Mouse (Mus musculus) layer of hippocampus, adult 9-10 months (tissue): ENCODE data around the gene Nfat5.

ENCODE experiments used
- DNase-seq: peaks from one replicate; pipeline ENCODE4 v3.0.0; 2022; ENCODE audit warnings: low spot score

Gene Nfat5

DNA sequence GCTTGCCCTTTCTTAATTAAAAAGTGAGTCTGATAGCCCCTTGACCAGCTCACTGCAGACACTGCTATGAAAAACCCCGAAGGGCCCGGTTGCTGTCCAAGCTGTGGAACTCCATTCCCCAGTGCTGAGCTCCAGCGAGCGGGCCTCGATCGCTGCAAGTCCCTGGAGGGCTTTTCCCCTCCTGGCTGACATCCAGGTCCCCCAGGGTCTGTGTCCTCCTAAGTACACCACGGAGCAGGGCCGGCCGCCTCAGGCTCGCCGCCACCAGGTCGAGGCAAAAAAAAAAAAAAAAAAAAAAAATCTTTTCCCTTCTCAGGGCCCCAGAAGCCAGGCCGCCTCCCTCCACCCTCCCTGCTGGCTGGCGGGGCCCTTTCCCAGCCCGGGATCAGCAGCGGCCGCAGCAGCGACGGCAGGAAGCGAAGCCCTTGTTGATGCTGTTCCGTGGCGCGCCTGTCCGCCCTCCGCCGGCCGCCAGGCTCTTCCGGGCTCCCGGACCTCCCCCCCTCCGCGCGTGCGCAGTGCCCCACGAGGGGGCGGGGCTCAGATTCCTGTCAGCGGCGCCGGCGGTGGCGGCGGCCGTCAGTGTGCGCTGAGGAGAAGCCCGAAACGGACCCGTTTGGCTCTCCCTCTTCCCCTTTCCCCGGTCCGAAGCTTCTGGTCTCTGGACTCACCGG lies at the start of gene Nfat5:
Gene Nfat5, plus strand, starts transcription at position 543 of the 674 bp plus-strand sequence.
- DNase-seq: peak; percentile 98

- DNase-seq: no peak
These were observed 49.1 kb upstream of the Nfat5 start for GRCm38 (mm10) chr8:107244218-107244617.

GRCm38 (mm10) chr8:107248456-107248855 lies 44.8 kb upstream of the Nfat5 start:
- no peak for DNase-seq

DNA sequence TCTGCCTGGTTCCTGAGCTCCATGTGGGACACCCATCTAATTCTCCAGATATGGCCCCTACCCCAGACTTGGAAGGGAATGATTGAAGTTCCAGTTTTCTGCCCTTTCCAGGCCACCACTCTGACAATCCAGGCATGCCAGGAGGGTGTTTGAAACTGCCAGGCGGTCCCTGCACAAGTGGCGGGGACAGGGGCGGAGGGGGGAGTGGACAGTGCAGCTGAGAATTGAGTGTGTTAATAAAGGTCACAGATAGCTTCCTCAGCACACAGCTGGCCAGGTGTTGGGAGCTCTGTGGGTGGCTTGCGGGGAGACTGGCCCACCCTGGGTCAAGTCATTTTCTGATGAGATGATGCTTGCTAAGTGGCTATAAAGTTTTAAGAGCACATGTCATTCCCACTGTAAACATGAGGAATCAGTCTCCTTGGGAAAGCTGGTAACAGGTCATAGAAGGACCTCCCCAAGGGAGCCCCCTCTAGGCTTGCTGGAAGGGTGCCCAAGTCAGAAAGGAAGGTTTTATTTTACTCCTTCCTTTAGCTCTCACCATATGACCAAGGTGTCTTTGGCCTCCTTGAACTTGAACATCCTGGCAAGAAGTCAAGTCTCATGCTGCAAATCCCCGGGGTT lies 41.7 kb upstream of the Nfat5 start:
- no peak for DNase-seq

GRCm38 (mm10) chr8:107253121-107253520 lies 40.1 kb upstream of the Nfat5 start:
- no peak for DNase-seq

- DNase-seq: no peak
These were observed 38.9 kb upstream of the Nfat5 start for GRCm38 (mm10) chr8:107254403-107254802.

DNA sequence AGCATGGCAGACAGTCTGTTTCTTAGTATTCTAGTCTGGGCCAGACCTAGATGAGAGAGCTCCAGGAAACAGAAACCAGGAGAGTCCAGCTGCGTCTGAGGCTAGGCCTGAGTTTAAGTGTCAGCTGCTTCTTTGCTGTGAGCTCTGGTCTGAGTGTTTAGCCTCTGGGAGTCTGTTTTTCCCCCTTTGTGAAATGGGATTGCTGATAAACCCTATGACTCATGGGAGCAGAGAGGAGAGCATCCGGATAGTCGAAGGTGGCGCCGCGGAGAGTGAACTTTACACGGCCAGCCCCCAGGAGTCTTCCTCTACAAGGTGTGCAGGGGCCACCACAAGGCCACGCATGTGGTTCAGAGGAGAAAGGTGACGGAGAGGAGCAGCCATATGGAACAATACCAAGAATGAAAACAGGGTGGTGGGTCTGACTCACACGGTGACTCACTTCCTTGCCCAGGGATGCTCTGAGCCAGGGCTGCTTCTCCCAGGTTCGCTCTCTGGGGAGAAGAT lies 38.3 kb upstream of the Nfat5 start:
- no peak for DNase-seq

DNA sequence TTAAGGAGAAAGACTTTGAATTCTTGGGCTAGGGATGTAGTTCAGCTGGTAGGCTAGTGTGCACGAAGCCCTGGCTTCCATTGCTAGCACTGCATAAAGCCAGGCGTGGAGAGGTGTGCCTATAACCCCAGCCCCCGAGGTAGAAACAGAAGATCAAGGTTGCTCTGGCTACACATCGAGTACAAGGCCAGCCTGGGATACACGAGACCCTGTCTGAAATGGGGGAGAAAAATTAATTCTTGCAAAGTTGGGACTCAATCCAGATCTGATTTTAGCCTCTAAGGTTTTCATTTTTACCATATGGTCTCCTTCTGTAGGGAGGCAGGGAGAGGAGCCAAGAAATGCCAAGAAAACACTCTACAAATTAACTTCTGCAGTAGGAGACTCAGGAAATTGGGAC lies 36.0 kb upstream of the Nfat5 start:
- no peak for DNase-seq

GRCm38 (mm10) chr8:107260120-107260519 lies 33.1 kb upstream of the Nfat5 start:
- no peak for DNase-seq

- DNase-seq: no peak
These were observed 32.1 kb upstream of the Nfat5 start for GRCm38 (mm10) chr8:107261172-107261571.

DNA sequence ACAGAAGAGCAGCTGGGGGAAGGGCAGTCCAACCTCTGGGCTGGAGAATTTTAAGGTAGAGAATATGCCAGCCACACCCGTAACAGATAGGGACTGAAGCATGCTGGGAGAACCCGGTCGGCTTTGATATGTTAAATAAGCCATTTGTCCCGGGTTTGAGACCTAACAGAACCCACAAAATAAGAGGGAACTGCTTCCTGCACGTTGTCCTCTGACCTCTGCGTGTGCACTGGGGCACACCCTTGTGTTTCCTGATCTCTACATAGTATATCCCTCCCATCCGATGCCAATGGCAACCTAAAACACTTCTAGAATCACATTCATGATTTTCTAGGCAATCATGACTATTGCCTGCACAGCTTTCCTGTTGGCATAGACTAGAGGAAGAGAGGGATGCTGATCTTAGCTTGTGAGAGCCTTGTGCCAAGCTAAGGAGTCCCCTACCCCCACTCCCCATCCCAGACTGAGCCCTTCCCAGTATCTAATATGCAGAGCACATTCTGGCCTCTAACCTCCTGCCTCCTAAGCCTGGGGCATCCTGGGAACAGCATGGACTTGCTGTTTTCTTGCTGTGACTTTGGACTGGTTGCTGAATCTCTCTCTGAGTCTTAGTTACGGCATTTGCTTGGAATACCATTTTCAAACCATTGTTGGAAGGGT lies 31.1 kb upstream of the Nfat5 start:
- DNase-seq: no peak

GRCm38 (mm10) chr8:107265811-107266210 lies 27.5 kb upstream of the Nfat5 start:
- no peak for DNase-seq

- no peak for DNase-seq
These were observed 24.8 kb upstream of the Nfat5 start for GRCm38 (mm10) chr8:107268501-107268900.

GRCm38 (mm10) chr8:107269191-107269590 lies 24.1 kb upstream of the Nfat5 start:
- no peak for DNase-seq

- DNase-seq: no peak
These were observed 23.6 kb upstream of the Nfat5 start for GRCm38 (mm10) chr8:107269617-107270139.

GRCm38 (mm10) chr8:107270287-107270686 lies 23.0 kb upstream of the Nfat5 start:
- DNase-seq: no peak

GRCm38 (mm10) chr8:107270751-107271150 lies 22.5 kb upstream of the Nfat5 start:
- DNase-seq: no peak

DNA sequence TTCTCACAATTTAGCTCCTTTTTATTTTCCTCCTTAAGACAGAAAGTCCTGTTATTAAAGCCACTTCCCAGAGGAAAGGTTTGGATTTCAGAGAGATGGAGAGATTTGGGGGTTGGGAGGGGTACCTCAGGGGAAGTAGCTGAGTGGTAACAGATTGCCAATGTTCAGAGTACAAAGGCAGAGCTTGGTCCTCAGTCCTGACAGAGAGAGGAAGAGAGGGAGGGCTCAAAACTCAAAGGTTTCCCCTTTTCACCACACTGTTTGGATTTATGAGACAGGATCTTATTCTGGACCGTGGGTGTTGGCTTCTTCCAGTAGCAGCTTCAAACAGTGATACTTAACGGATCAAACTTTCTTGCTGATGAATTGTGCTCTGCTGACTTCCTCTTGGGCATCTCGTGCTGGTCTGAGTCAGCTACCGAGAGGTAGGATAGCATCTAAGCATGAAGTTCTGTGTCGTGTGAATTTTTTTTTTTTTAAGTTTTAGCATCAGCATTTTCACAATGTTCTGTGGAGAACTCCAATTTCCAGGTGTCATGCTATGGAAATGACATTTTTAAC lies 15.9 kb upstream of the Nfat5 start:
- DNase-seq: no peak

DNA sequence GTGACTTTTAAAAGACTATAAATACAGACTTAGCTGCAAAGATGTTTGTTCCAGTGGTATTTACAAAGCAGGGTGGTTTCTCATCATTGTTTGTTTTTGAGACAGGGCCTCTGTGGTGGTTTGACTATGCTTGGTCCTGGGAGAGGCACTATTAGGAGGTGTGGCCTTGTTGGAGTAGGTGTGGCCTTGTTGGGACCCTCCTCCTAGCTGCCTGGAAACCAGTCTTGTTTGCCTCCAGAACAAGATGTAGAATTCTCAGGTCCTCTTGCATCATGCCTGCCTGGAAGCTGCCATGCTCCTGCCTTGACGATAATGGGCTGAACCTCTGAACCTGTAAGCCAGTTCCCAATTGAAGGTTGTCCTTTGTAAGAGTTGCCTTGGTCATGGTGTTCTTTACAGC lies 14.7 kb upstream of the Nfat5 start:
- no peak for DNase-seq

GRCm38 (mm10) chr8:107286686-107287085 lies 6.6 kb upstream of the Nfat5 start:
- no peak for DNase-seq

DNA sequence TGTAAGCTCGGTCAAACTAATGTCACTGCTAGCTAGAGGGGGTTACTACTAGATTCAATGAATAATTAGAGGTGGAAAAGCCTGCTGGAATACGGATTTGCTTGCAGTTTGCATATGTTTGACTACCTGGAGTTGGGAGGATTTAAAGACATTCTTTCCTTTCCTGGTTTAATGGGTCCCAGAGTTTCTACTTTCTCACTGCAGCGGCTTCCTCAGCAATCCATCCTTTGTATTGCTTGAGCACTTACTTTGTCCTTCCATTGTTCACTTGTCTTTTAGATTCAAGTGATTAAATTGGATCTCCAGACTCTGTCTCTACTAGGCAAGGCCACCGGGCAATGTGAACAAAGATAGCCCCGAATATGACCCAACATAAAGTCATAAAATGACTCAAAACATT lies 5.7 kb upstream of the Nfat5 start:
- no peak for DNase-seq

- DNase-seq: no peak
These were observed 2.1 kb upstream of the Nfat5 start for GRCm38 (mm10) chr8:107291171-107291601.
